Mouse (Mus musculus) MEL (cell line): ENCODE measurements around the gene Scnn1a. TPM values are rescaled to one million over a fixed set of nuclear protein-coding genes. Genes with fewer than 3 reads are reported as not detected.

Experiments
- DNase-seq: peaks from one replicate; pipeline ENCODE4 v3.0.0; 2011; ENCODE audit warnings: low read depth, low spot score
- H3K27ac ChIP-seq: 2 replicates; pipeline ENCODE4 v1.5.1; 2012; ENCODE audit warnings: low read depth, mild to moderate bottlenecking, control low read depth, low read length, moderate library complexity; ENCODE audit not compliant: control insufficient read depth
- H3K27me3 ChIP-seq, 2 experiments: fragments of 150-350 bp in 1 of 2; sonication (generic) in 1 of 2; 2 replicates each; pipeline ENCODE4 v1.6.1; 2012; ENCODE audit warnings: low read length in 2 of 2, mild to moderate bottlenecking in 2 of 2, improper control_type of control experiment in 1 of 2, moderate library complexity in 1 of 2; ENCODE audit not compliant: insufficient read depth in 2 of 2, control insufficient read depth in 1 of 2
- H3K36me3 ChIP-seq, 2 experiments: 2 replicates each; pipeline ENCODE4 v1.6.1; 2012 to 2014; ENCODE audit warnings: low read length in 2 of 2, improper control_type of control experiment in 1 of 2, inconsistent platforms in 1 of 2, mild to moderate bottlenecking in 1 of 2; ENCODE audit not compliant: insufficient read depth in 2 of 2, control insufficient read depth in 1 of 2
- H3K4me1 ChIP-seq, 2 experiments: fragments of 150-350 bp in 1 of 2; sonication (generic) in 1 of 2; 2 replicates each; pipeline ENCODE4 v1.6.1; 2012; ENCODE audit warnings: low read length in 2 of 2, improper control_type of control experiment in 1 of 2, mild to moderate bottlenecking in 1 of 2; ENCODE audit not compliant: insufficient read depth in 2 of 2, control insufficient read depth in 1 of 2
- H3K4me3 ChIP-seq, 2 experiments: fragments of 150-350 bp in 1 of 2; sonication (generic) in 1 of 2; 2 replicates each; pipeline ENCODE4 v1.5.1; 2012; ENCODE audit warnings: low read depth in 2 of 2, low read length in 2 of 2, mild to moderate bottlenecking in 2 of 2, moderate library complexity in 2 of 2, control low read depth in 1 of 2, improper control_type of control experiment in 1 of 2; ENCODE audit not compliant: control insufficient read depth in 1 of 2, insufficient read depth in 1 of 2
- H3K79me2 ChIP-seq: 2 replicates; pipeline ENCODE4 v1.6.1; 2012; ENCODE audit warnings: mild to moderate bottlenecking, low read length, moderate library complexity; ENCODE audit not compliant: control insufficient read depth, poor library complexity, insufficient read depth
- H3K9ac ChIP-seq: 2 replicates; pipeline ENCODE4 v1.6.1; 2012; ENCODE audit warnings: low read depth, mild to moderate bottlenecking, control low read depth, low read length, moderate library complexity; ENCODE audit not compliant: control insufficient read depth, poor library complexity, severe bottlenecking
- H3K9me3 ChIP-seq: fragments of 150-350 bp; sonication (generic); replicated peaks from 2 replicates; pipeline ENCODE4 v1.6.1; 2012; ENCODE audit warnings: mild to moderate bottlenecking, low read length, improper control_type of control experiment, moderate library complexity; ENCODE audit not compliant: insufficient read depth
- CTCF ChIP-seq, 3 experiments: IDR thresholded peaks in 2 of 3; conservative IDR thresholded peaks in 1 of 3; 2 replicates each; pipeline ENCODE4 v1.5.1; 2011 to 2012; ENCODE audit warnings: low read length in 3 of 3, low read depth in 2 of 3, mild to moderate bottlenecking in 2 of 3, improper control_type of control experiment in 1 of 3, inconsistent platforms in 1 of 3, mixed read lengths in 1 of 3, moderate library complexity in 1 of 3; ENCODE audit not compliant: control insufficient read depth in 1 of 3, insufficient read depth in 1 of 3, poor library complexity in 1 of 3, severe bottlenecking in 1 of 3
- HCFC1 ChIP-seq: IDR thresholded peaks from 2 replicates; pipeline ENCODE4 v1.6.1; 2012; ENCODE audit warnings: low read depth, mild to moderate bottlenecking, inconsistent platforms, low read length, improper control_type of control experiment, moderate library complexity
- JUND ChIP-seq: IDR thresholded peaks from 2 replicates; pipeline ENCODE4 v1.6.1; 2011; ENCODE audit warnings: low read depth, mild to moderate bottlenecking, improper control_type of control experiment, low read length
- MAZ ChIP-seq: IDR thresholded peaks from 2 replicates; pipeline ENCODE4 v1.6.1; 2012; ENCODE audit warnings: low read depth, mild to moderate bottlenecking, inconsistent platforms, low read length, improper control_type of control experiment
- NELFE ChIP-seq: IDR thresholded peaks from 2 replicates; pipeline ENCODE4 v1.6.1; 2011; ENCODE audit warnings: low read depth, low read length, improper control_type of control experiment
- NRF1 ChIP-seq: IDR thresholded peaks from 2 replicates; pipeline ENCODE4 v1.6.1; 2014; ENCODE audit warnings: low read depth, mild to moderate bottlenecking, inconsistent platforms, low read length, improper control_type of control experiment, moderate library complexity; ENCODE audit not compliant: poor library complexity, insufficient read depth, severe bottlenecking
- POLR2A ChIP-seq, 2 experiments: IDR thresholded peaks; 2 replicates each; pipeline ENCODE4 v1.6.1; 2011 to 2012; ENCODE audit warnings: low read length in 2 of 2, mild to moderate bottlenecking in 2 of 2, control low read depth in 1 of 2, improper control_type of control experiment in 1 of 2, low read depth in 1 of 2, moderate library complexity in 1 of 2; ENCODE audit not compliant: control insufficient read depth in 1 of 2, insufficient read depth in 1 of 2, poor library complexity in 1 of 2
- RAD21 ChIP-seq: IDR thresholded peaks from 2 replicates; pipeline ENCODE4 v1.6.1; 2011; ENCODE audit warnings: mild to moderate bottlenecking, low read depth, low read length, improper control_type of control experiment
- SIN3A ChIP-seq: IDR thresholded peaks from 2 replicates; pipeline ENCODE4 v1.6.1; 2012; ENCODE audit warnings: low read length, improper control_type of control experiment, inconsistent platforms
- SMC3 ChIP-seq: IDR thresholded peaks from 2 replicates; pipeline ENCODE4 v1.6.1; 2011; ENCODE audit warnings: low read depth, low read length, improper control_type of control experiment
- USF2 ChIP-seq, 2 experiments: IDR thresholded peaks; 2 replicates each; pipeline ENCODE4 v1.6.1; 2011 to 2012; ENCODE audit warnings: improper control_type of control experiment in 2 of 2, low read length in 2 of 2, borderline replicate concordance in 1 of 2, inconsistent platforms in 1 of 2, low read depth in 1 of 2, mild to moderate bottlenecking in 1 of 2; ENCODE audit not compliant: insufficient read depth in 1 of 2
- ZMIZ1 ChIP-seq: IDR thresholded peaks from 2 replicates; pipeline ENCODE4 v1.6.1; 2012; ENCODE audit warnings: low read depth, mild to moderate bottlenecking, inconsistent platforms, low read length, improper control_type of control experiment, moderate library complexity
- polyA plus RNA-seq, 2 experiments: library from polyadenylated mRNA; stranded (reverse) in 1 of 2; unstranded in 1 of 2; fragments of >175 nt in 1 of 2; fragments of >200 nt in 1 of 2; gene quantifications; 2 replicates each; pipeline versions ENCODE4 v1.2.1 to v1.2.4; 2012; ENCODE audit warnings: low replicate concordance in 2 of 2, low read depth in 1 of 2; ENCODE audit not compliant: insufficient read length in 2 of 2, insufficient read depth in 1 of 2, missing spikeins in 1 of 2
- total RNA-seq: library from RNA; depleted of rRNA; stranded (reverse); fragments of 300-350 nt; gene quantifications from 2 replicates; pipeline ENCODE4 v1.2.3, GENCODE M21; 2012

Gene Scnn1a
- total and polyA plus RNA-seq, 3 experiments = 0.50 TPM; not detected in 2

- H3K4me3 ChIP-seq = no peak overlapping the region
- no peaks in the 10 kb centered on the region for H3K4me1 ChIP-seq
- H3K27ac ChIP-seq = no peak overlapping the region
- H3K36me3 ChIP-seq = no peaks in the 10 kb centered on the region; a peak in 1 of 4 replicates
- no peaks in the 10 kb centered on the region for H3K9me3 ChIP-seq
- DNase-seq = peak; percentile 40
- no peaks in the 10 kb centered on the region for H3K79me2 ChIP-seq
- no peak for TF ChIP-seq USF2 (IDR thresholded peaks at IDR 0.05; ENCODE audit: borderline replicate concordance in 1 of 2, insufficient read depth in 1 of 2, low read depth in 1 of 2, low read length in 2 of 2)
- TF ChIP-seq CTCF (IDR thresholded peaks at IDR 0.05 in 2 of 3, conservative IDR thresholded peaks at IDR 0.05 in 1 of 3; ENCODE audit: control insufficient read depth in 1 of 3, insufficient read depth in 1 of 3, low read depth in 2 of 3, low read length in 3 of 3, poor library complexity in 1 of 3, severe bottlenecking in 1 of 3) = peak; percentile 60 to 71 (median 63)
- no peak for TF ChIP-seq NELFE
- TF ChIP-seq RAD21 = peak; percentile 2
- no peak for TF ChIP-seq JUND
- peak; percentile 51 for TF ChIP-seq SMC3
- TF ChIP-seq, all 39 proteins: peak for 3
- peaks cover 5 to 14% of the 10 kb centered on the region in 2 experiments for H3K27me3 ChIP-seq
- H3K9ac ChIP-seq = no peak overlapping the region
Observed at GRCm38 (mm10) chr6:125328243-125328642, 7.8 kb downstream of the Scnn1a start.

DNA sequence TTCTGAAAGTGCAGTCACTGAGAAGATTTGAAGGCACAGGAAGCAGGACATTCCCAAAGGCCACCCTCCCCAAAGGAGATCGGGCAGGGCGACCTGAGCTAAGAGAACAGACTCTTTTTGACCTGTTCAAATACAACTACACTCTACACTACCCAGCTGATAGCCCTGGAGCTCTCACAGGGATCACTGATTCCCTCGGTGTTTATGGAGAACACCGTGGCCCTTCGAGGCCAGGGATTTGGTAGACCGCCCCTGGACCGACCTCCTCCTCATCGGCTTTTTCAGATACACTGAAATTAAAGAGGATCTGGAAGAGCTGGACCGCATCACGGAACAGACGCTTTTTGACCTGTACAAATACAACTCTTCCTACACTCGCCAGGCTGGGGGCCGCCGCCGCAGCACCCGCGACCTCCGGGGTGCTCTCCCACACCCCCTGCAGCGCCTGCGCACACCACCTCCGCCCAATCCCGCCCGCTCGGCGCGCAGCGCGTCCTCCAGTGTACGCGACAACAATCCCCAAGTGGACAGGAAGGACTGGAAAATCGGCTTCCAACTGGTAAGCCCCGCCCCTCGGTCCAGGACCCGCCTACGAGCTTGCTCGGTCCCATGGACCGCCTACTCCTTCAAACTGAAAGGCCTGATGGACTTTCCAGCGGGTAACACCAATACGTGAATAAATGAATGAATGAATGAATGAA, 10.3 kb downstream of the Scnn1a start:
- TF ChIP-seq NRF1 (peak; percentile 63), ZMIZ1 (no peak), SIN3A (0 out of 2 replicates have a peak, but pooled peaks have one; percentile 22), RAD21 (no peak), POLR2A (IDR thresholded peaks at IDR 0.05; ENCODE audit: control insufficient read depth in 1 of 2, insufficient read depth in 1 of 2, low read depth in 1 of 2, low read length in 2 of 2, poor library complexity in 1 of 2) (no peak), MAZ (0 out of 2 replicates have a peak, but pooled peaks have one; percentile 29), HCFC1 (no peak)
- H3K27ac ChIP-seq = no peak overlapping the region
- no peaks in the 10 kb centered on the region for H3K9me3 ChIP-seq
- H3K36me3 ChIP-seq = no peaks in the 10 kb centered on the region; a peak in 1 of 4 replicates
- peak; percentile 70 for DNase-seq
- H3K4me3 ChIP-seq = peak overlapping the region; percentile 60
- peak overlapping the region; percentile 52 for H3K9ac ChIP-seq
- H3K4me1 ChIP-seq = no peaks in the 10 kb centered on the region
- peaks cover 2 to 8% of the 10 kb centered on the region in 2 experiments for H3K27me3 ChIP-seq
- H3K79me2 ChIP-seq = no peaks in the 10 kb centered on the region

DNA sequence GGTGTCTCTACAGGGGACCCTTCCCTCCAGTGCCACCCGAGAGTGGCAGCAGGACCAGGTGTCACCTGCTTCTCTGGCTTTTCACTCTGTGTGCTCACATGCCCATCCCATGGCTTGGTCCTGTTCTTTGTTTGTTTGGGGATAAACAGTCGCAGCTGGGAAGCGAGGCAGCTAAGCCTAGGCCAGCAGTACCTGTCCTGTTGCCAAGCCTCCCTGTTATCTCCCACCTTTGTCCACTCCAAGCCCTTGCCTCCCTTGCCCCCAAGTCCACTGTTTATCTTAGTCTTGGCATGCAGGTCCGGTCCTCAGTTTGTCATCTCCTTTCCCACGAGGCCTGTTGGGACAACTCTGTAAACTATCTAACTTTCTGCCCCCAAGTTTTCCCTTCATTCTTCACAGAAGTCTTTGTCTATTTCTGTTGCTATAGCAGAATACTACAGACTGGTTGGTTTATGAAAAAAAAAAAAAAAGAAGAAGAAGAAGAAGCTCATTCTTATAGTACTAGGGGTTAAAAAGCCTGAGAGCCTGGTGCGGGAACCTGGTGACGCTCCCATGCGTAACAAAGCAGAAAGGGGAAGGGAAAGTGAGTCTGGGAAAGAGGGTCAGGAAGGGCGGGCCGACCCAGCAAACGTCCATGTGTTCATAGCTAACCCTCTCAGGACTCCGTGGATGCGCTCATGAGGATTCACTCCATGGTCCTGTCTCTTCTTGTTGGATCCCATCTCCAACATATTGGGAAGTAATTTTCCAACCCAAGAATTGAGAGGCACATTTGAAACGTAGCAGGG, 12.8 kb downstream of the Scnn1a start:
- no peak overlapping the region for H3K4me3 ChIP-seq
- peaks cover 2 to 5% of the 10 kb centered on the region in 2 experiments for H3K27me3 ChIP-seq
- H3K27ac ChIP-seq = no peak overlapping the region
- no peaks in the 10 kb centered on the region for H3K79me2 ChIP-seq
- no peaks in the 10 kb centered on the region for H3K4me1 ChIP-seq
- no peak for DNase-seq
- H3K9ac ChIP-seq = no peak overlapping the region
- no peak for TF ChIP-seq ZMIZ1
- H3K9me3 ChIP-seq = no peaks in the 10 kb centered on the region
- no peaks in the 10 kb centered on the region; a peak in 1 of 4 replicates for H3K36me3 ChIP-seq
